Mouse (Mus musculus): ENCODE data around the gene Pth1r. TPM values are rescaled to one million over a fixed set of nuclear protein-coding genes. Genes with fewer than 3 reads are reported as not detected.

The Pth1r gene
- polyA plus RNA-seq, 1 experiment from 2014 or later = 49.2 TPM

GRCm38 (mm10) chr9:110703951-110704350 is 43.0 kb downstream of the Pth1r start:
- DNase-seq (ENCODE audit: low spot score) = no peak
- Histone ChIP-seq H3K27me3 (ENCODE audit: low read depth, poor library complexity, severe bottlenecking) (no peaks in the 10 kb centered on the region), H3K4me3 (no peak overlapping the region), H3K4me1 (no peaks in the 10 kb centered on the region), H3K9me3 (replicated peaks) (no peaks in the 10 kb centered on the region), H3K27ac (no peak overlapping the region), H3K36me3 (peaks cover 19% of the 10 kb centered on the region)
- WGBS = 96% methylated on average over 6 of the region's 6 CpGs

- Histone ChIP-seq H3K27me3 (ENCODE audit: low read depth, poor library complexity, severe bottlenecking) (no peaks in the 10 kb centered on the region), H3K4me1 (no peaks in the 10 kb centered on the region), H3K4me3 (no peak overlapping the region), H3K36me3 (peaks cover 15% of the 10 kb centered on the region), H3K9me3 (replicated peaks) (no peaks in the 10 kb centered on the region), H3K27ac (no peak overlapping the region)
- DNase-seq (ENCODE audit: low spot score) = no peak
- 92% methylated on average over 1 of the region's 1 CpGs for WGBS
Measured at GRCm38 (mm10) chr9:110702848-110703247, 44.1 kb downstream of the Pth1r start.

GRCm38 (mm10) chr9:110701114-110702032 is 45.6 kb downstream of the Pth1r start:
- no peak for DNase-seq (ENCODE audit: low spot score)
- H3K27ac ChIP-seq = no peak overlapping the region
- no peaks in the 10 kb centered on the region for H3K9me3 ChIP-seq (replicated peaks)
- H3K4me1 ChIP-seq = no peaks in the 10 kb centered on the region
- peaks cover 27% of the 10 kb centered on the region for H3K36me3 ChIP-seq
- H3K4me3 ChIP-seq = no peak overlapping the region
- no peaks in the 10 kb centered on the region for H3K27me3 ChIP-seq (ENCODE audit: low read depth, poor library complexity, severe bottlenecking)
- WGBS = 79% methylated on average over 12 of the region's 12 CpGs

GRCm38 (mm10) chr9:110699574-110699973 is 47.4 kb downstream of the Pth1r start:
- Histone ChIP-seq H3K36me3 (peaks cover 40% of the 10 kb centered on the region), H3K4me3 (no peak overlapping the region), H3K27ac (no peak overlapping the region), H3K4me1 (no peaks in the 10 kb centered on the region), H3K9me3 (replicated peaks) (no peaks in the 10 kb centered on the region), H3K27me3 (ENCODE audit: low read depth, poor library complexity, severe bottlenecking) (no peaks in the 10 kb centered on the region)
- DNase-seq (ENCODE audit: low spot score) = no peak
- WGBS = 88% methylated on average over 3 of the region's 3 CpGs

- H3K27me3 ChIP-seq (ENCODE audit: low read depth, poor library complexity, severe bottlenecking) = no peaks in the 10 kb centered on the region
- no peak overlapping the region for H3K27ac ChIP-seq
- WGBS = 90% methylated on average over 3 of the region's 3 CpGs
- no peak overlapping the region for H3K4me3 ChIP-seq
- DNase-seq (ENCODE audit: low spot score) = no peak
- peaks cover 54% of the 10 kb centered on the region for H3K36me3 ChIP-seq
- no peaks in the 10 kb centered on the region for H3K4me1 ChIP-seq
- H3K9me3 ChIP-seq (replicated peaks) = no peaks in the 10 kb centered on the region
Measured at GRCm38 (mm10) chr9:110697465-110697864, 49.5 kb downstream of the Pth1r start.

GRCm38 (mm10) chr9:110696427-110696826 is 50.5 kb downstream of the Pth1r start:
- H3K27me3 ChIP-seq (ENCODE audit: low read depth, poor library complexity, severe bottlenecking) = no peaks in the 10 kb centered on the region
- DNase-seq (ENCODE audit: low spot score) = no peak
- H3K4me1 ChIP-seq = no peaks in the 10 kb centered on the region
- 94% methylated on average over 5 of the region's 5 CpGs for WGBS
- H3K27ac ChIP-seq = no peak overlapping the region
- no peaks in the 10 kb centered on the region for H3K9me3 ChIP-seq (replicated peaks)
- peaks cover 52% of the 10 kb centered on the region for H3K36me3 ChIP-seq
- H3K4me3 ChIP-seq = no peak overlapping the region

- Histone ChIP-seq H3K4me3 (no peak overlapping the region), H3K9me3 (replicated peaks) (no peaks in the 10 kb centered on the region), H3K27me3 (ENCODE audit: low read depth, poor library complexity, severe bottlenecking) (no peaks in the 10 kb centered on the region), H3K4me1 (no peaks in the 10 kb centered on the region), H3K36me3 (peaks cover 52% of the 10 kb centered on the region), H3K27ac (no peak overlapping the region)
- 91% methylated on average over 4 of the region's 4 CpGs for WGBS
- no peak for DNase-seq (ENCODE audit: low spot score)
Measured at GRCm38 (mm10) chr9:110695165-110695755, 51.7 kb downstream of the Pth1r start.

GRCm38 (mm10) chr9:110689261-110689779 is 57.6 kb downstream of the Pth1r start:
- Histone ChIP-seq H3K36me3 (peaks cover 20% of the 10 kb centered on the region), H3K27ac (no peak overlapping the region), H3K4me3 (no peak overlapping the region), H3K9me3 (replicated peaks) (no peaks in the 10 kb centered on the region), H3K4me1 (peaks cover 7% of the 10 kb centered on the region; the same call in 1 of the 2 replicates), H3K27me3 (ENCODE audit: low read depth, poor library complexity, severe bottlenecking) (no peaks in the 10 kb centered on the region)
- WGBS = 94% methylated on average over 8 of the region's 8 CpGs
- DNase-seq (ENCODE audit: low spot score) = no peak

GRCm38 (mm10) chr9:110687846-110688245 is 59.1 kb downstream of the Pth1r start:
- Histone ChIP-seq H3K27ac (no peak overlapping the region), H3K9me3 (replicated peaks) (no peaks in the 10 kb centered on the region), H3K27me3 (ENCODE audit: low read depth, poor library complexity, severe bottlenecking) (no peaks in the 10 kb centered on the region), H3K4me3 (no peak overlapping the region), H3K36me3 (peaks cover 5% of the 10 kb centered on the region), H3K4me1 (peaks cover 16% of the 10 kb centered on the region)
- DNase-seq (ENCODE audit: low spot score) = no peak
- 81% methylated on average over 2 of the region's 2 CpGs for WGBS

- no peak overlapping the region for H3K4me3 ChIP-seq
- 61% methylated on average over 5 of the region's 5 CpGs for WGBS
- H3K27ac ChIP-seq = no peak overlapping the region
- no peak for DNase-seq (ENCODE audit: low spot score)
- H3K9me3 ChIP-seq (replicated peaks) = no peaks in the 10 kb centered on the region
- H3K27me3 ChIP-seq (ENCODE audit: low read depth, poor library complexity, severe bottlenecking) = no peaks in the 10 kb centered on the region
- peaks cover 21% of the 10 kb centered on the region for H3K4me1 ChIP-seq
- peaks cover 3% of the 10 kb centered on the region; the same call in 1 of the 2 replicates for H3K36me3 ChIP-seq
Measured at GRCm38 (mm10) chr9:110687061-110687460, 59.9 kb downstream of the Pth1r start.

GRCm38 (mm10) chr9:110686472-110686871 is 60.5 kb downstream of the Pth1r start:
- no peak for DNase-seq (ENCODE audit: low spot score)
- H3K4me1 ChIP-seq = peaks cover 24% of the 10 kb centered on the region
- H3K4me3 ChIP-seq = no peak overlapping the region
- H3K27ac ChIP-seq = no peak overlapping the region
- no peaks in the 10 kb centered on the region for H3K27me3 ChIP-seq (ENCODE audit: low read depth, poor library complexity, severe bottlenecking)
- 36% methylated on average over 3 of the region's 3 CpGs for WGBS
- H3K36me3 ChIP-seq = peaks cover 3% of the 10 kb centered on the region; the same call in 1 of the 2 replicates
- no peaks in the 10 kb centered on the region for H3K9me3 ChIP-seq (replicated peaks)

GRCm38 (mm10) chr9:110685591-110685990 is 61.4 kb downstream of the Pth1r start:
- no peak overlapping the region for H3K4me3 ChIP-seq
- H3K36me3 ChIP-seq = peaks cover 9% of the 10 kb centered on the region; the same call in 1 of the 2 replicates
- no peaks in the 10 kb centered on the region for H3K9me3 ChIP-seq (replicated peaks)
- no peak overlapping the region for H3K27ac ChIP-seq
- H3K4me1 ChIP-seq = peaks cover 30% of the 10 kb centered on the region
- WGBS = 94% methylated on average over 5 of the region's 5 CpGs
- no peaks in the 10 kb centered on the region for H3K27me3 ChIP-seq (ENCODE audit: low read depth, poor library complexity, severe bottlenecking)
- no peak for DNase-seq (ENCODE audit: low spot score)

- Histone ChIP-seq H3K27me3 (ENCODE audit: low read depth, poor library complexity, severe bottlenecking) (no peaks in the 10 kb centered on the region), H3K4me3 (no peak overlapping the region), H3K27ac (no peak overlapping the region), H3K36me3 (peaks cover 9% of the 10 kb centered on the region; the same call in 1 of the 2 replicates), H3K4me1 (peaks cover 30% of the 10 kb centered on the region), H3K9me3 (replicated peaks) (no peaks in the 10 kb centered on the region)
- no peak for DNase-seq (ENCODE audit: low spot score)
- WGBS = 91% methylated on average over 8 of the region's 8 CpGs
Measured at GRCm38 (mm10) chr9:110685187-110685586, 61.8 kb downstream of the Pth1r start.
